Mouse (Mus musculus) frontal cortex, adult (tissue): ENCODE data around the gene Atf1.
"Not testable (repeated sequence)": the region's sequence is repeated elsewhere in the genome, so short reads cannot be mapped to it uniquely, and the experiment has no call there.

Experiments used
- ATAC-seq: cut with Nextera tagmentation; 2 replicates; pipeline ENCODE4 v1.9.2; 2017; ENCODE audit warnings: mild to moderate bottlenecking, moderate library complexity, mixed read lengths; ENCODE audit not compliant: low TSS enrichment

Gene Atf1

DNA sequence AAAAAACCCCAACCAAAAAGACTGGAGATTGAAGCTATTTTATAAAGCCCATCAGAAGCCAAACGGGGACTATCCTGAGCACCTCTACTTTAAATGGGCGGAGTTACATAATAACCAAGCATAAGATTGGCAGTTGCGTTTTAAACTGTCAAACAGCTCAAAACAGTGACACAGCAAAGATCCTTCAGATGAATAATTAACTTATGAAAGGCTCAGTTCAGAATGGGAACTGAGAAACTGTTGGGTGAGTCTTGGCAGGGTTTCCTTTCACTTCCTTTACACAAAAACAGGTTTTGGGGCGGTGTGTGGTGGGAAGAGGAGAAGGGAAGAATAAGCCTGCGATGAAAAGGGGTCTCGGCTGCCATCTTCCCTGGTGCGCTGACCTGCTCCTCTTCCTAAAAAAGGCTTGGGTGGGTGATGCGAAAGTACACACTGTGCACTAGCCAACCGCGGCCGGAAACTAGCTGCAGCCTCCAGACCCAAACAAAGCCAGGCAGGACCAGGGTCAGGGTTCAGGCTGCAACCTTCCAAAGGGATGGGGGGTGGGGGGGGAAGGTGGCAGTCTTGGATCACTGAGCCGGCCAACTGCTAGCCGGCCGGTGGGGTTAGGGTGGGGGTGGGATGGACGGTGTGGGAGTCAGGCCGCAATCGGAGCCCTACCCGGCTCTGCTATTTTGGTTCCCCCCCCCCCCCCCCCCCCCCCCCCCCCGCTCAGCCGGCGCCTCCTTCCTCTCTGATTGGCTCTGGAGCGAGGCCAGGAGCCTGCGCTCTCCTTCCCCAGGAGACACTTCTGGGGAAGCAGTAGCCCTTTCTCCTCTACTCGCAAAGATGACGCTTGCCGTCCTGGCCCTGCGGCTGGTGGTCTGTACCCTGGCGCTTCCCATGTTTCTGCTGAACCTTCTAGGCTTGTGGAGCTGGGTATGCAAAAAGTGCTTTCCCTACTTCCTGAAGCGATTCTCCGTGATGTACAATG is 76.7 kb downstream of the Atf1 start, which contains the start of gene Mettl7a1:
Gene Mettl7a1, plus strand, starts transcription at position 122 of the 973 bp plus-strand sequence.
- peak; percentile 69 for ATAC-seq

DNA sequence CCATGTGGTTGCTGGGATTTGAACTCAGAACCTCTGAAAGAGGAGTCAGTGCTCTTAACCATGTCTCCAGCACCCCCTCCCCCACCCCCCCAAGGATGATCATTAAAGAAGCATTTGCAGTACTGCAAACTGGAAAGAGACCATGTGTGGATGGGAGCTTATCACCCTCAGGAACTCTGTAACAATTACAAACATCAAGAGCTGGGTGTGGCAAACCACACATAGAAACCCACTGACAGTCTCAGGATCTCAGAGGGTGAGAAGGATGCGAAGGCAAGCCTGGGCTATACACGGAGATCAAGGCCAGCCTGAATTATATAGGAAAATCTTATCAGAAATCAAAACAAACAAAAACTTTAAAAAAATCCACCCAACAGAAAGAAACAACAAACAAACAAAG is 78.6 kb downstream of the Atf1 start:
- no peak for ATAC-seq

DNA sequence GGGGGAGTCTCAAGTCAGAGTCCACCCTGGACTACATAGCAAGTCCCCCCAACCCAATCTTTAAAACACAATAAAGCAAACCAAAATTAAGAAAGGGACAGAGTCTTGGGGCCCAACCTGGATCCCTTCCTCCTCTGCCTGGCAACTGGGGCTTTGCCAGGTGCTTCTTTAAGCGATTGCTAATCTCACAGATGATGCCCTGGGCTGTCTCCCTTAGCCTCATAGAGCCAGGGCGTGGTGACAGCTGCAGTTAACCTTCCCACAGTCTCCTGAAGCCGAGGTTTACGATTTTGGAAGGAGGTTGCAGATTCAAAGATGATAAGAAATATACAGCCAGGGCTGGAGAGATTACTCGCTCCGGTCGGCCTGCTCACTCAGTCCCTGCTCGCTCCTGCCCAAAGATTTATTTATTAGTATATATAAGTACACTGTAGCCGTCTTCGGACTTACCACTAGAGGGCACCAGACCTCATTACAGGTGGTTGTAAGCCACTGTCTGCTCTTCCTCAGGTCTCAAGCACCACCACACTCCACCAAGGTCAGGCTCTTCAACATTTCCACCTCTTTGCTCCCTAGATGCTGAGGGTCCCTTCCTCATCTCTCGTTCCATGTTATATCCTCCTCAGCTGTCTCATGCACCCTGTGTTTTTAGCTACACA is 79.9 kb downstream of the Atf1 start:
- ATAC-seq, result not testable (repeated sequence)
